Mouse (Mus musculus) megakaryocyte, embryonic 14.5 days (primary cell): Measurements from ENCODE around the gene Slmap.

ENCODE experiments used
- FLI1 ChIP-seq: IDR thresholded peaks from 2 replicates; pipeline ENCODE4 v1.6.1; 2012; ENCODE audit warnings: low read length, inconsistent platforms, mixed read lengths
- GATA1 ChIP-seq: IDR thresholded peaks from 3 replicates; pipeline ENCODE4 v1.6.1; 2012; ENCODE audit warnings: mixed read lengths, low read length, inconsistent platforms, borderline replicate concordance

- TF ChIP-seq FLI1 (no peak), GATA1 (no peak)
These were observed 35.1 kb upstream of the Slmap start for GRCm38 (mm10) chr14:26569880-26570279.
